Comparison of ENCODE assay signal across 10 mouse cellular contexts in genomic region chr15:98005181-98005580, GRCm38 (mm10). TPM values are rescaled to one million over a fixed set of nuclear protein-coding genes. Genes with fewer than 3 reads are reported as not detected.
DNase-seq lines count a peak whose midpoint lies in the region; ATAC-seq lines count a peak whose summit lies in the region.
"Had no signal": no experiment of that assay in that cellular context is flagged by ENCODE, and none has a peak within 500 bp of the region (broad histone marks: within the 10 kb centered on the region; RNA-seq: fewer than 3 reads in every experiment).

No protein-coding gene starts in this region.

- H3K27me3 ChIP-seq in neural tube, embryonic 11.5 days (ENCODE audit: control insufficient read depth, insufficient read depth, low read length) = 0 out of 2 replicates have a peak, but pooled peaks cover 4% of the 10 kb centered on the region
- H3K27me3 ChIP-seq in limb, embryonic 10.5 days (ENCODE audit: low read depth, poor library complexity, severe bottlenecking) = peaks cover 81% of the 10 kb centered on the region
- H3K27me3 ChIP-seq in neural tube, embryonic 15.5 days (replicated peaks) = peaks cover 50% of the 10 kb centered on the region

- DNase-seq in embryo, embryonic 10 days (ENCODE audit: low spot score) = peak; percentile 4
- DNase-seq in embryo, embryonic 9.5 days (ENCODE audit: extremely low spot score) = no peak
- no peak for DNase-seq in neural tube, embryonic 11.5 days (ENCODE audit: low spot score)
- DNase-seq in neural tube, embryonic 10.5 days (ENCODE audit: extremely low spot score, low spot score) = no peak
- no peak for DNase-seq in limb, embryonic 10.5 days (ENCODE audit: low spot score)
- no peak for DNase-seq in natural killer cell, adult 2 months (ENCODE audit: low spot score in 2 of 2)

- ATAC-seq in neural tube, embryonic 11.5 days (ENCODE audit: insufficient read depth, low FRiP score, low TSS enrichment) = no peak
- ATAC-seq in neural tube, embryonic 15.5 days (ENCODE audit: low FRiP score) = no peak
- ATAC-seq in granulocyte monocyte progenitor cell, adult 5-6 weeks (replicated peaks; ENCODE audit: poor library complexity, severe bottlenecking) = no peak
- ATAC-seq: Patski had no signal

- peak overlapping the region; percentile 71 for H3K4me3 ChIP-seq in neural tube, embryonic 11.5 days (ENCODE audit: low read depth, low read length)
- H3K4me3 ChIP-seq in limb, embryonic 10.5 days = peak overlapping the region; percentile 70
- H3K4me3 ChIP-seq in neural tube, embryonic 15.5 days (replicated peaks) = peak overlapping the region; percentile 46

- peak overlapping the region; percentile 82 for H3K4me2 ChIP-seq in neural tube, embryonic 11.5 days (ENCODE audit: low read depth)
- peak overlapping the region; percentile 92 for H3K4me2 ChIP-seq in neural tube, embryonic 15.5 days

- no peaks in the 10 kb centered on the region for H3K9me3 ChIP-seq in neural tube, embryonic 11.5 days (ENCODE audit: control insufficient read depth, low read length)
- H3K9me3 ChIP-seq in limb, embryonic 10.5 days (replicated peaks) = no peaks in the 10 kb centered on the region
- no peaks in the 10 kb centered on the region for H3K9me3 ChIP-seq in neural tube, embryonic 15.5 days (replicated peaks)

- H3K27ac ChIP-seq in neural tube, embryonic 11.5 days (ENCODE audit: low read depth, low read length) = no peak overlapping the region
- H3K27ac ChIP-seq in limb, embryonic 10.5 days = peak overlapping the region; percentile 88
- H3K27ac ChIP-seq in neural tube, embryonic 15.5 days (replicated peaks) = no peak overlapping the region
- H3K27ac ChIP-seq: macrophage had no signal

- H3K4me1 ChIP-seq in neural tube, embryonic 11.5 days (ENCODE audit: control insufficient read depth, insufficient read depth, low read length) = peaks cover 22% of the 10 kb centered on the region
- peaks cover 59% of the 10 kb centered on the region for H3K4me1 ChIP-seq in limb, embryonic 10.5 days
- peaks cover 52% of the 10 kb centered on the region for H3K4me1 ChIP-seq in neural tube, embryonic 15.5 days

- H3K36me3 ChIP-seq in neural tube, embryonic 11.5 days (ENCODE audit: control insufficient read depth, insufficient read depth, low read length) = no peaks in the 10 kb centered on the region
- peaks cover 3% of the 10 kb centered on the region; the same call in 1 of the 2 replicates for H3K36me3 ChIP-seq in limb, embryonic 10.5 days
- no peaks in the 10 kb centered on the region for H3K36me3 ChIP-seq in neural tube, embryonic 15.5 days

- peak overlapping the region; percentile 92 for H3K9ac ChIP-seq in neural tube, embryonic 11.5 days (ENCODE audit: low read length)
- 0 out of 2 replicates have a peak overlapping the region, but pooled peaks have one; percentile 47 for H3K9ac ChIP-seq in neural tube, embryonic 15.5 days (replicated peaks)

- WGBS in neural tube, embryonic 11.5 days = 6% methylated on average over 11 of the region's 11 CpGs
- 7% methylated on average over 11 of the region's 11 CpGs for WGBS in limb, embryonic 10.5 days
- WGBS in neural tube, embryonic 15.5 days = 16% methylated on average over 11 of the region's 11 CpGs

RNA-seq across cellular contexts. Expression of gene Col2a1, which starts 0.7 kb away (rescaled TPM):
- polyA plus RNA-seq in neural tube, embryonic 11.5 days (2014; fragmentation: Nextera tagmentation; extraction: Ambion mirVana) = 208 and 219 TPM in 2 replicates
- 72.8 and 186 TPM in 2 replicates for polyA plus RNA-seq in limb, embryonic 10.5 days (2016; fragmentation: Nextera tagmentation; extraction: Ambion mirVana)
- 33.8 and 62.9 TPM in 2 replicates for polyA plus RNA-seq in neural tube, embryonic 15.5 days (2015; fragmentation: Nextera tagmentation; extraction: Ambion mirVana)
- total RNA-seq in granulocyte monocyte progenitor cell, adult 5-6 weeks (2014; fragmentation: Nextera tagmentation) = not detected in 2 replicates
- not detected in 2 replicates for total RNA-seq in granulocyte monocyte progenitor cell, adult 5-6 weeks (2017)
- polyA plus RNA-seq: macrophage had no signal

RNA-seq across cellular contexts. Expression of gene Tmem106c, which starts 41.2 kb away (rescaled TPM):
- 50.2 and 55.9 TPM in 2 replicates for polyA plus RNA-seq in neural tube, embryonic 11.5 days (2014; fragmentation: Nextera tagmentation; extraction: Ambion mirVana)
- polyA plus RNA-seq in limb, embryonic 10.5 days (2016; fragmentation: Nextera tagmentation; extraction: Ambion mirVana) = 29.8 and 34.9 TPM in 2 replicates
- polyA plus RNA-seq in neural tube, embryonic 15.5 days (2015; fragmentation: Nextera tagmentation; extraction: Ambion mirVana) = 48.0 and 48.6 TPM in 2 replicates
- total RNA-seq in granulocyte monocyte progenitor cell, adult 5-6 weeks (2014; fragmentation: Nextera tagmentation) = 48.8 and 61.7 TPM in 2 replicates
- 29.0 and 32.7 TPM in 2 replicates for total RNA-seq in granulocyte monocyte progenitor cell, adult 5-6 weeks (2017)
